Mouse (Mus musculus) adrenal gland, postnatal 10 days (tissue): ENCODE measurements around the gene Atoh8. TPM values are rescaled to one million over a fixed set of nuclear protein-coding genes. Genes with fewer than 3 reads are reported as not detected.

Experiments
- DNase-seq: peaks from one replicate; pipeline ENCODE4 v3.0.0; 2021; ENCODE audit warnings: mixed read lengths
- total RNA-seq, 2 experiments: library from RNA; stranded (reverse); gene quantifications; 2 replicates each; pipeline ENCODE4 v1.2.3; 2021

Atoh8 gene
- total RNA-seq, 2 experiments from 2014 or later: 7.0 to 7.9 TPM

DNA sequence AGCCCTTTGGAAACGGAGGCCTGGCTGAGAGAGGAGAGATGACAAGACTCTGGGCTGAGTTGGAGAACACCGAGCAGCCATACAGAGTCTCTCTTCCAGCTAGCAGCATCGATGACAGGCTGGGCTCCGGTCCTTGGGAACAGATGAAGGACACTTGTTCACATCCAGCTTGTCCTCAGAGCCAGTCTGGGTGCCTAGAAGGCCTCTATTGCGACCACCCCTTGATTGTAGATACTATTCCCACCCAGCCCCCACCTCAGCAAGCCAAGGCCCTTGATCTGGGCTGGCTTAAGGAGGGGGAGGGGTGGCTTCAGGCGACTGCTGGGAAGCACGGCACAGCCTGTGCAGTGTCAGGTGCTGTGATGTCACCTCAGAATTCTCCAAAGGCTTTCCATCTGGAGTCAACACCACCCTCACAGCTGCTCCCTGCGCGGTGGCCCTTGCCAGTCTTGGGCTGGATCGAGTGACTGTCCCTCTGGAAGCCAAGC, 19.3 kb upstream of the Atoh8 start:
- DNase-seq: no peak

DNA sequence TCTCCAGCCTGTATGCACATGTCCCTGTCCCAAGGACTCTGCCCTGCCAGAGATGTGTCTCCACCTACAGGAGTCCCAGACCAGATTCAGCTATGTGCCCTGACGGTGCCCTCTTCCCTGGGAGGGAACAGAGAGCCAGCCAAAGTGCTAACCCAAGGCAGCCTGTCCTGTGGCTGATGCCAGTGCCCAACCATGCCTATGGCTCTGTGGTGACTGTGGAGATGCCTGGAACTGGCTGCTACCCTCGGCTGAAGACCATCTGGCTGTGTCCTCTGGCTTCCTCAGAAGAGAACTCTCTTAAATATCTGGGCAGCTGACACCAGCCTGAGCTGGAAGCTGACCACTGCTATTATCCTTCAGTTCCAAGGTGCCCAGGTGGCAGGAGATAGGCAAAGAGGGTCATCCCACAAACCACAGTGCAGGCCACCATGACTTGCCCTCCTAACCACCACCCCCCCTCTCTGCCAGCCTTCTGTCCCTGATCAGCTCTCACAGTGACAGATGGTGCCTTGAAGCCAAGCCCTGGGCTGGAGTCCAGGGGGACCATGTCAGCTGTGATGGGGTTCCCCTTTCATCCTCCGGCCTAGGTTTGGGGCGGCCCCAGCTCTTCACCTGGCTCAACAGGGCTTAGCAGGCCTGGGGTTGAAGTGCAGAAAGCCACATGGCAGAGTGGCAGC, 18.7 kb upstream of the Atoh8 start:
- no peak for DNase-seq

DNA sequence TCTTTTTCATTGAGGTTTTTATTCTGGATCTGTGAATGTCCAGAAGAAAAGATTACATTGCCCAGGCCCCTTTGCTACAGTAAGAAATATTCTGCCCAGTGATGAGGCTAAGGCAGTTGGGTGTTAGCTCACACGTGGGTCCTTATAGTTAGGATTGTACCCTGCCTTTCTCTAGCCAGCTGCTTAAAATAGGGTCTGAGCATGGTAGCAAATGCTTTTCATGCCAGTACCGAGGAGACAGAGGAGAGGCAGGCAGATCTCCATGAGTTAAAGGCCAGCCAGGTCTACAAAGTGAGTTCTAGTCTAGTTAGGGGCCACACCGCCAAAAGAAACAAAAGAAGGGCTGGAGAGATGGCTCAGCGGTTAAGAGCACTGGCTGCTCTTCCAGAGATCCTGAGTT, 17.8 kb upstream of the Atoh8 start:
- DNase-seq: no peak

- no peak for DNase-seq
Measured at GRCm38 (mm10) chr6:72252433-72252832, 17.1 kb upstream of the Atoh8 start.

DNA sequence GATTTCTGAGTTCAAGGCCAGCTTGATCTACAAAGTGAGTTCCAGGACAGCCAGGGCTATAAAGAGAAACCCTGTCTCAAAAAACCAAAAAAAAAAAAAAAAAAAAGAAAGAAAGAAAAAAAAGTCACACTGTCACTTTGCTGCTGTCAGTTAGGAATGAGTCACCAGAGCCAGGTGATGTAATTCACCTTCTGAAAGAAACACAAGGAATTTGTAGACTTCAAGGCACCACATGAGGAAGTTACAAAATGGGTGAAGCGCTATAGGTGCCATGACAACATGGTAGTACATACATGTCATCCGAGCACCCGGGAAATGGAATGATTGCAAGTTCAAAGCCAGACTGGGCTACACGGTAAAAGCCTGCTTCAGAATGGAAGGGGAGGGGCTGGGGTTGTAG, 14.6 kb upstream of the Atoh8 start:
- DNase-seq: no peak

GRCm38 (mm10) chr6:72248150-72248914, 13.0 kb upstream of the Atoh8 start:
- no peak for DNase-seq

DNA sequence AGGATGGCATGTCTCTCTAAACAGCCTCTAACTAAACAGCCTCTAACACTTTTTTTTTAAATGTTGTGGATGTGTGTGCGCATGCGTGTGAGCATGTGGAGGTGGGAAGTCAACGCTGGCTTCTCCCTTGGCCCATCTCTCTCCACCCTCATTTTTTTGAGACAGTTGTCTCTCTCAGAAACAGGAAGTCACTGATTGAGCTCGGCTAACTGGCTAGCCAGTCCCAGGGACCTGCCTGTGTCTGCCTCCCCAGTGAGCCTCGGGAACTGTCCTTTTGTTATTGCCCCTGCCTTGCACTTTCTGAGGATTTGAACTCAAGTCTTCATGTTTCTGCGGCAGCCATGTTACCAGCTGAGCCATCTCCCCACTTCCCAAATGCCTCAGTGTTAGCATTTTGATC, 10.9 kb upstream of the Atoh8 start:
- no peak for DNase-seq

- no peak for DNase-seq
Measured at GRCm38 (mm10) chr6:72244569-72245285, 9.3 kb upstream of the Atoh8 start.

DNA sequence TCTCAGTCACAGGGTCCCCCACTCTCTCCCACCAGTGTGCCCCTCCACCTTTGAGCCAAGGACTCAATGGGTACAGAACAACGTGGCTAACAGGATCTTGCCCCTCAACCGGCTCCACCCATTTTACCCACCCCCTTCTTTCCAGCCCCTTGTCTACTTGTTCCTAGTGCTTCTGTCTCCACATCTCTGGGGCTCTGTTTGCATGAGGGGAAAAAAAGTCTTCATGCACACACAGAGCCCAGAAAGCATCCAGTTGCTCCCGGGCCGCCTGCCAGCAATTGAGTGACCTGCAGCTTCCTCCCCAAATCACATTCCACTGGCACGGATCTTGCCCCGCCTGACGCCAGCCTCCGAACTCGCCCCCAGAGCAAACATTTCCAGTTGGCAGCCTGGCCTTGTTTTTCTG, 8.8 kb upstream of the Atoh8 start:
- DNase-seq: peak; percentile 89

GRCm38 (mm10) chr6:72242532-72243320, 7.3 kb upstream of the Atoh8 start:
- no peak for DNase-seq

- DNase-seq: no peak
Measured at GRCm38 (mm10) chr6:72241843-72242154, 6.4 kb upstream of the Atoh8 start.

- no peak for DNase-seq
Measured at GRCm38 (mm10) chr6:72241133-72241842, 5.9 kb upstream of the Atoh8 start.

- no peak for DNase-seq
Measured at GRCm38 (mm10) chr6:72240042-72240441, 4.7 kb upstream of the Atoh8 start.

DNA sequence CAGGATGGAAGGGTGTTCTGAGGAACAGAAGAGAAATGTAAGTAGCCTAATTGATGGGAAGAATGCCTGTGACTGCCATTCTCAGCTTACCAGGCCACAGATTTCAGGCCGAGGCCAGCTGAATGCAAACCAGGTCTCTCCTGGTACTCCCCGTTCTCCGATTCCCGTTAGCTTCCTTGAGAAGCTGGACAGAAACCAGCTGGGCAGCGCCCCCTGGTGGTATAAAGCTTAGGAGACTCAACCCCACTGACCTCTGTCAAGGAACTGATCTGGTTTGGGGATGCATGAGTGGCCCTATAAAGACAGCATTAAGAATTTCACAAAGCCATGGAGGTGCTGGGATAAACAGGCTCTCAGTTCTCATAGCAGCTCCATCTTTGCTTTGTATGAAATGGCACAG, 1.7 kb upstream of the Atoh8 start:
- peak; percentile 94 for DNase-seq

DNA sequence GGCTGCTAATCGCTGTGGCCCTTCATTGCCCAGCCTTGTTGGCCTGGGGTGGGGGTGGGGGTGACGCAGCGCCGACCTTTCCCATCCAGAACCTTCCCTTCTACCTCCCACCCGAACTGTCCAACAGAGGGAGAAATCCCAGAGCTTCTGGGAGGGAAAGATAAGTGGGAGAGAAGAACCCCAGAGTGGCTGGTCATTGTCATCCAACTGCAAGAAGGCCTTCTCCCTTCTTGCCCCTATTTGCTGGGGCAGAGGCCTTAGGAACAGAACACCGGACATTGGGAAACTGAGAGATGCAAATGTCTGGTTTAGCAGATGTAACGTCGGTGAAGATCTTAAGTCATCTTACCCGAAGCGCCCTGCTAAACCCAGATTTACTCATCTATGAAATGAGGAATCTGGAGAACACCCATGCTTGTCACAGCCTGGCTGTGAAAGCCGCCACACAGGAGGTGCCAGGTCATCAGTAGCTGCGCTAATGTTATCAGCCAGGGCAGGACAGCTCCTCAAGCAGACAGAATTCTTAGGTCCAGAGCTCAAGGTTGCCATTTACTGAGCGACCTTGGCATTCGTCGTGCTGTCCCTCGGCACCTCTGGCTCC, 530 bp upstream of the Atoh8 start:
- no peak for DNase-seq

GRCm38 (mm10) chr6:72234372-72235097, 842 bp downstream of the Atoh8 start:
- DNase-seq: peak; percentile 62

DNA sequence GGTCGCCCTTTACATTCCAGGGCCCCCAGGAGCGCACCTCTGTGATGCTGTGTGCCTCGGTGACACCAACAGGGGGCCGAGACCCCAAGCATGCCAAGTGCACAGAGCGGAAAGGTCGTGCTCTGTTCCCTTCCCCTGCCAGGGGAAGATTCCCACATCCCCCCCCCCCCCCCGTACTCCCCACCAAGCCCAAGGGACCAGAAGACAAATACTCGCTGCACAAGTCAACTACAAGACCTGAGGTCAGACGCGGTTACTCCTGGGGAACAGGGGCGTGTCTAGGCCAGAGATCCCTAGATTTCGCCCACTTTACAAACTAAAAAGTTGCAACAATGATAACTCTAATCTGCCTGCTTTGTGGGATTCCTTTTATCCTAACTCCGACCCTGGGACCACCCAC, 1.4 kb downstream of the Atoh8 start:
- no peak for DNase-seq

DNA sequence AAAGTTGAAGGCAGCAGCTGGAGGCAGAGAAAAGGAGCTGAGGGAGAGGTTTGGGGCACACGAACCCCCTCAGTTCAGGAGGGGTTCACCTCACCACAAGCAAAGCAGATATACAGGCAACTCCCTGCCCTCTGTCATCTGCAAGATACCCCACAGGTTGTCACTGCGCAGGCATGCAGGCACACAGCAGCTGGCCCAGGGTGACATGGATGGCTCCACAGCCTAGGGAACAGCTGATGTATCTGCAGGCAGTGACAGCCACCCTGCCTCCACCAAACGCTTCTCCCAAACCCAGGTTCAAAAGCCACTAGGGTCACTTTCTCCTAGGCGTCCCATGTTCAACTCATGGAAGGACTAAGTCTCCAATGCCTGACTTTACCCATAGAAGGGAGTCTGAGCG, 2.5 kb downstream of the Atoh8 start:
- no peak for DNase-seq

DNA sequence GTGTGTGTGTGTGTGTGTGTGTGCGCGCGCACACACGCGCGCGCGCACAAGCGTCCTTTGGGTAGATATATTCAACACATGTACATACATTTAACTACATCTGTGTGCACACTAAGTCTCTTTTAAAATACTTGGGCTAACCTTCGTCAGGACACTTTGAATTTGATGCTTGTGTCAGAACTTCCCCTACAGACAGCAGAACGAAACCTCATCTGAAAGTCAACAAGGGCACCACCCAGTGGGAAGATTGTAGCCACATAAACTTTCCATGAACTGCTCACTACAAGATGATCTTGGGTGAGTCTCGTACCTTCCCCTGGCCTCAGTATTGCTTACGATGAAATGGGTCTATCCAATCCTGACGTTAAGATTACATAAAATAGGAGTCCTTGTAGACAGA, 3.0 kb downstream of the Atoh8 start:
- DNase-seq: no peak

- no peak for DNase-seq
Measured at GRCm38 (mm10) chr6:72230875-72231274, 4.5 kb downstream of the Atoh8 start.
